Mouse (Mus musculus) ovary, adult 10 weeks (tissue): ENCODE measurements around the gene Mterf1a. TPM values are rescaled to one million over a fixed set of nuclear protein-coding genes. Genes with fewer than 3 reads are reported as not detected.

ENCODE experiments used
- polyA plus RNA-seq: library from polyadenylated mRNA; stranded (reverse); fragments of 350-450 nt; fragmentation: Illumina TruSeq; extraction: RNeasy Lipid Tissue Mini Kit (QIAGEN cat#74804); gene quantifications from one replicate; pipeline ENCODE4 v1.2.3, GENCODE M21; 2014

Gene Mterf1a
- polyA plus RNA-seq = 16.4 TPM

GRCm38 (mm10) chr5:3893459-3894293, at the start of gene Mterf1a:
Mterf1a (minus strand) TSS chr5:3893933.

DNA sequence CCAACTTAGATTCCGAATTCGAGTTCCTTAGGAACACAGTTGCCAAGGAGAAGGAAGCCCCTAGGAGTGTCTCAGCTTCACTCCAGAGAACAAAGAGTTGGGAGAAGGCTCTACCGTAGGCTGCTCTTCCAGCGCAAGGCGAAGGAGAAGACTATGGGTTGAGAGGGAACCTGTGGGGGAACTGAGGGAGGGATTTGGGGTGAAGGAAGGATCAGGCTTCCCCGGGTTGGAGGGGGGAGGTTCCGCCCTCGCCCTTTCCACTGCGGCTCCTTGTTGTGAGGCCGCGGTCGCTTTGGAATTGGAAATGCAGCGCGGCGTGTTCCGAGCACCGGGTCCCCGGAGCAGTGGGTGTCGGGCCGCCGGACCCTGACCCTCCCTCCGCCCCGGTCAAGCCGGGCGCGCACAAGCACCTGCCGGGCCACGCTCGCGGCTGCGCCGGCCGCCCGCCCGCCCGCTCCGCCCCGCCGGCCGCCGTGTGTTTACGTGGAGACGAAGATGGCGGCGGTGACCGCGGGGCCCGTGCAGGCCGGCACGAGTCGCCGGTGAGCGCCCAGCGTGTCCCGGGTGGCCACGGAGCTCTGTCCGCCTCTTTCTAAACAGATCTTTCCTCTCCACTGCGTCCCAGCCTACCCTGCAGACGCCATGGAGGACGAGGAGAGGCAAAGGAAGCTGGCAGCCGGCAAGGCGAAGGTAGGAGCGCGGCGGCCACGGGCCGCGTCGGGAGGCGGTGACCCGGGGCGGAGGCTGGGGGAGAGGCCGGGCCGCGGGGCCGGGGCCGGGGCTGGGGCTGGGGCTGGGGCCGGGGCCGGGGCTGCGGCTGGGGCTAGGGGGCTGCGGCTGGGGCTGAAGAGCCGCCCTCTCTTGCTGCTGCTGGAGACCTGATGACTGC, 34.3 kb upstream of the Mterf1a start, which contains the start of gene Akap9:
Gene Akap9 (plus strand): TSS at position 254 of the 889 bp plus-strand sequence.

GRCm38 (mm10) chr5:3845026-3845425, 48.7 kb downstream of the Mterf1a start, which contains the start of gene Lrrd1:
Lrrd1 (plus strand) TSS chr5:3845173.

Other genes with a start within 250 kb of the Mterf1a start
- gene Tmbim7, start 242.8 kb downstream of the Mterf1a start, polyA plus RNA-seq = not detected
- 170 TPM for gene Gatad1, start 236.7 kb downstream of the Mterf1a start, polyA plus RNA-seq
- 71.0 TPM for gene Ankib1, start 91.0 kb downstream of the Mterf1a start, polyA plus RNA-seq
- 92.3 TPM for gene Krit1, start 90.7 kb downstream of the Mterf1a start, polyA plus RNA-seq
- gene Lrrd1, start 48.8 kb downstream of the Mterf1a start, polyA plus RNA-seq = not detected
- gene Akap9, start 34.1 kb upstream of the Mterf1a start, polyA plus RNA-seq = 68.9 TPM
- gene Cyp51, start 210.8 kb upstream of the Mterf1a start, polyA plus RNA-seq = 92.4 TPM